Mouse (Mus musculus) stomach, postnatal 0 days (tissue): ENCODE results near the gene Lcmt2.

Experiments
- CTCF ChIP-seq: IDR thresholded peaks from 2 replicates; pipeline ENCODE4 v1.5.1; 2016; ENCODE audit warnings: antibody characterized with exemption, low read depth, mild to moderate bottlenecking, moderate library complexity
- EP300 ChIP-seq: optimal IDR thresholded peaks from 2 replicates; pipeline ENCODE3; 2016; ENCODE audit warnings: antibody characterized with exemption

DNA sequence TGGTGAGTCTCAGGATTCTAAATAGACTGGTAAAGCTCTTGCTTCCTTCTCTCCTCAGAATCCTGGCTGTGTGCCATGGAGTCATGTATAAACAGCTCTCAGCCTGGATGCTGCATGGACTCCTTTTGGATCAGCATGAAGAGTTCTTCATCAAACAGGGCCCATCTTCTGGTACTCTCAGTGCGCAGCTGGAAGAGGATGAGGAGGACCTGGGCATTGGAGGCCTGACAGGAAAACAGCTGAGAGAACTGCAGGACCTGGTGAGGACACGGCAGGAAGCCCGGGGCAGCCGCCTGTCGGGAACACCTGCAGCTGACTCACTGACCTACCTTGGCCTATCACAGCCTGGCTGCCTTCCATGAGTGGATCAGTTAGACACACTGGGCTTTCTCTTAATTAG, 43.0 kb upstream of the Lcmt2 start:
- TF ChIP-seq CTCF (no peak), EP300 (no peak)
